Mouse (Mus musculus) stomach, postnatal 0 days (tissue): Measurements from ENCODE around the gene Trmt5. TPM values are rescaled to one million over a fixed set of nuclear protein-coding genes. Genes with fewer than 3 reads are reported as not detected.

ENCODE experiments used
- ATAC-seq: fragments of 200-750 bp; cut with Nextera tagmentation; 2 replicates; pipeline ENCODE4 v1.8.0; 2017; ENCODE audit not compliant: low FRiP score, low TSS enrichment
- DNase-seq: peaks from one replicate; pipeline ENCODE4 v3.0.0-alpha.2; 2016; ENCODE audit warnings: low spot score
- H3K27ac ChIP-seq: fragments of 300-500 bp; sonication (generic); replicated peaks from 2 replicates; pipeline ENCODE4 v1.5.1; 2014; ENCODE audit warnings: mild to moderate bottlenecking, control low read depth
- H3K27me3 ChIP-seq: fragments of 300-500 bp; sonication (generic); 2 replicates; pipeline ENCODE4 v1.6.1; 2014; ENCODE audit warnings: low read length; ENCODE audit not compliant: control insufficient read depth, insufficient read depth
- H3K36me3 ChIP-seq: fragments of 300-500 bp; sonication (generic); 2 replicates; pipeline ENCODE4 v1.6.1; 2014; ENCODE audit warnings: low read length, mixed read lengths; ENCODE audit not compliant: control insufficient read depth, insufficient read depth
- H3K4me1 ChIP-seq: fragments of 300-500 bp; sonication (generic); replicated peaks from 2 replicates; pipeline ENCODE4 v1.6.1; 2014; ENCODE audit warnings: antibody characterized with exemption; ENCODE audit not compliant: control insufficient read depth, insufficient read depth
- H3K4me2 ChIP-seq: fragments of 300-500 bp; sonication (generic); replicated peaks from 2 replicates; pipeline ENCODE4 v1.6.1; 2014; ENCODE audit warnings: low read depth, mild to moderate bottlenecking, control low read depth, moderate library complexity
- H3K4me3 ChIP-seq: fragments of 300-500 bp; sonication (generic); 2 replicates; pipeline ENCODE4 v1.5.1; 2014; ENCODE audit warnings: low read depth, low read length, control low read depth
- H3K9ac ChIP-seq: fragments of 300-500 bp; sonication (generic); 2 replicates; pipeline ENCODE4 v1.6.1; 2014; ENCODE audit warnings: mild to moderate bottlenecking, low read length, control low read depth, mixed read lengths
- H3K9me3 ChIP-seq: fragments of 300-500 bp; sonication (generic); 2 replicates; pipeline ENCODE4 v1.6.1; 2016; ENCODE audit warnings: low read length; ENCODE audit not compliant: control insufficient read depth
- CTCF ChIP-seq: IDR thresholded peaks from 2 replicates; pipeline ENCODE4 v1.5.1; 2016; ENCODE audit warnings: antibody characterized with exemption, low read depth, mild to moderate bottlenecking, moderate library complexity
- EP300 ChIP-seq: optimal IDR thresholded peaks from 2 replicates; pipeline ENCODE3; 2016; ENCODE audit warnings: antibody characterized with exemption
- WGBS: fragments of 180-500 bp; shearing (Covaris S2); extraction: QIAGEN DNeasy Blood & Tissue Kit; methylation state at CpG from one replicate; pipeline ENCODE4 v1.1.7; 2014; 5-methylcytosine and 5-hydroxymethylcytosine counted together
- polyA plus RNA-seq: library from polyadenylated mRNA; unstranded; fragments of >200 nt; fragmentation: Nextera tagmentation; extraction: Ambion mirVana; gene quantifications from 2 replicates; pipeline ENCODE4 v1.2.1, GENCODE M21; 2015

Gene Trmt5
- polyA plus RNA-seq, 1 experiment from 2014 or later, result 7.3 TPM

- H3K4me1 ChIP-seq, result no peaks in the 10 kb centered on the region
- 83% methylated on average over 2 of the region's 2 CpGs for WGBS
- no peak overlapping the region for H3K9ac ChIP-seq
- no peak for TF ChIP-seq CTCF
- TF ChIP-seq EP300, result no peak
- DNase-seq (no peak), ATAC-seq (no peak)
- no peak overlapping the region for H3K4me3 ChIP-seq
- H3K27me3 ChIP-seq, result no peaks in the 10 kb centered on the region
- no peak overlapping the region for H3K4me2 ChIP-seq
- no peak overlapping the region for H3K27ac ChIP-seq
- H3K36me3 ChIP-seq, result no peaks in the 10 kb centered on the region
- no peaks in the 10 kb centered on the region for H3K9me3 ChIP-seq
These were observed 22.2 kb upstream of the Trmt5 start for GRCm38 (mm10) chr12:73308711-73309110.

GRCm38 (mm10) chr12:73307750-73308149, 21.2 kb upstream of the Trmt5 start:
- Histone ChIP-seq H3K36me3 (no peaks in the 10 kb centered on the region), H3K4me3 (no peak overlapping the region), H3K9me3 (no peaks in the 10 kb centered on the region), H3K27me3 (no peaks in the 10 kb centered on the region), H3K27ac (no peak overlapping the region), H3K4me2 (no peak overlapping the region), H3K4me1 (no peaks in the 10 kb centered on the region), H3K9ac (no peak overlapping the region)
- TF ChIP-seq CTCF (no peak), EP300 (no peak)
- DNase-seq (no peak), ATAC-seq (no peak)
- WGBS, result 88% methylated on average over 4 of the region's 4 CpGs

DNA sequence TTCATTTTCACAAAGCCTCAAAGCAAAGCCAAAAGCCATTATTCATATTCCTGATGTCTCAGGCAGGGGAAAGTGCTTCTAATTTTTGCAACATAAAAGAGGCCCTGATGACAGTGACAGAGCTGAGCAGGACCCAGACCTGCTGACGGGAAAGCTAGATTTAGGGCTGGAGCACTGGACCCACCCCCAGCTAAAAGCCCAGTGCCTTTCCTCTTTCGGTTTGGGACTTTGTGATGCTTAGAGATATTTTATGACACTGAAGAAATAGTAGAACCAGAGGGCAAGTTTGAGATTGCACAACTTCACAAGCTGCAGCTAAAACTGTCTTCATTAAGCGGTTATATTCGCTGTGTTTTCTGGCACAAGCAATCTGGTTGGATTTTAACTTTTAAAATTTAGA, 18.1 kb upstream of the Trmt5 start:
- H3K4me1 ChIP-seq, result no peaks in the 10 kb centered on the region
- no peaks in the 10 kb centered on the region for H3K9me3 ChIP-seq
- no peak overlapping the region for H3K9ac ChIP-seq
- no peak overlapping the region for H3K4me2 ChIP-seq
- WGBS, result 64% methylated on average over 4 of the region's 4 CpGs
- no peaks in the 10 kb centered on the region for H3K36me3 ChIP-seq
- no peak overlapping the region for H3K4me3 ChIP-seq
- no peaks in the 10 kb centered on the region for H3K27me3 ChIP-seq
- no peak overlapping the region for H3K27ac ChIP-seq
- ATAC-seq (no peak; the same call in 1 of the 2 replicates), DNase-seq (no peak)
- TF ChIP-seq CTCF (no peak), EP300 (no peak)

- Histone ChIP-seq H3K27ac (no peak overlapping the region), H3K27me3 (no peaks in the 10 kb centered on the region), H3K4me1 (no peaks in the 10 kb centered on the region), H3K4me2 (no peak overlapping the region), H3K36me3 (no peaks in the 10 kb centered on the region), H3K9me3 (no peaks in the 10 kb centered on the region), H3K9ac (no peak overlapping the region), H3K4me3 (no peak overlapping the region)
- ATAC-seq, result no peak
- WGBS, result 82% methylated on average over 2 of the region's 2 CpGs
- no peak for DNase-seq
- TF ChIP-seq CTCF (no peak), EP300 (no peak)
These were observed 14.0 kb upstream of the Trmt5 start for GRCm38 (mm10) chr12:73300531-73300930.

- 96% methylated on average over 5 of the region's 5 CpGs for WGBS
- Histone ChIP-seq H3K4me3 (no peak overlapping the region), H3K27ac (no peak overlapping the region), H3K9ac (no peak overlapping the region), H3K36me3 (no peaks in the 10 kb centered on the region), H3K27me3 (no peaks in the 10 kb centered on the region), H3K4me1 (no peaks in the 10 kb centered on the region), H3K9me3 (no peaks in the 10 kb centered on the region), H3K4me2 (no peak overlapping the region)
- TF ChIP-seq EP300, result no peak
- no peak for TF ChIP-seq CTCF
- DNase-seq (no peak), ATAC-seq (no peak)
These were observed 12.1 kb upstream of the Trmt5 start for GRCm38 (mm10) chr12:73298621-73299020.

DNA sequence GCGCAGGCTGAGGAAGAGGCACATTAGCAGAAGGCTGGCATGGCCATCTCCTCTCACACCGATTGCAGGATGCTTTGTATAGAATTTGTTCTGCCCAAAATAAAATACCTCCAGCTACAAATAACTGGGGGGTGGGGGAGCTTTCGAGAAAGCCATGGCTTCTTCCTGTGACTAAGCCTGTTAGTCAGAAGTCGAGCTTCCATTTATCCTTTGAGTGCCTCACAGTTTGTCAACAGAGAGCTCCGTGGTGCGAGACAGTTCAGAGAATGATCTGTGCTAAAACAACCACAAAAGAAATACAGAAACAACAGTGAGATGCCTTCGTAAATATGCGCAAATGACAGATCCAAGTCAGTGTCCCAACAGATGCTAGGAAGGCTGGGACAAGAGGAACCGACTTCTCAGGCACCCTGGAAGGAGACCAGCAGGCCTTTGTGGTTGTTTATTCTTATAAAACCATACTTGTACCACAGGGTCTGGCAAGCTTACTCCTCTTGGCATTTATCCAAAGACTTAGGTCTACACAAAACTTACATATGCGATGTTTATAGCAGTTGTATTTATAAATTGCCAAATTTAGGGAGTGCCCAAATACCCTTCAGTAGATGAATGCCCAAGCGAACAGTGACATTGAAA, 9.1 kb upstream of the Trmt5 start:
- Histone ChIP-seq H3K27ac (no peak overlapping the region), H3K4me3 (no peak overlapping the region), H3K4me1 (no peaks in the 10 kb centered on the region), H3K36me3 (no peaks in the 10 kb centered on the region), H3K9ac (no peak overlapping the region), H3K9me3 (no peaks in the 10 kb centered on the region), H3K4me2 (no peak overlapping the region), H3K27me3 (no peaks in the 10 kb centered on the region)
- 46% methylated on average over 11 of the region's 11 CpGs for WGBS
- no peak for DNase-seq
- no peak for ATAC-seq
- TF ChIP-seq EP300 (no peak), CTCF (no peak)
